Mouse (Mus musculus) layer of hippocampus, postnatal 25 days (tissue): ENCODE results near the gene Slc15a5. TPM values are rescaled to one million over a fixed set of nuclear protein-coding genes. Genes with fewer than 3 reads are reported as not detected.

Source experiments
- DNase-seq, 2 experiments: peaks; one replicate each; pipeline ENCODE4 v3.0.0; 2022; ENCODE audit warnings: mixed read lengths in 2 of 2, low spot score in 1 of 2; ENCODE audit errors: extremely low spot score in 1 of 2
- total RNA-seq, 2 experiments: library from RNA; stranded (reverse); gene quantifications; 2 replicates each; pipeline ENCODE4 v1.2.3; 2021

Slc15a5 gene
- total RNA-seq, 2 experiments from 2014 or later: 0.44 TPM; not detected in 1

DNA sequence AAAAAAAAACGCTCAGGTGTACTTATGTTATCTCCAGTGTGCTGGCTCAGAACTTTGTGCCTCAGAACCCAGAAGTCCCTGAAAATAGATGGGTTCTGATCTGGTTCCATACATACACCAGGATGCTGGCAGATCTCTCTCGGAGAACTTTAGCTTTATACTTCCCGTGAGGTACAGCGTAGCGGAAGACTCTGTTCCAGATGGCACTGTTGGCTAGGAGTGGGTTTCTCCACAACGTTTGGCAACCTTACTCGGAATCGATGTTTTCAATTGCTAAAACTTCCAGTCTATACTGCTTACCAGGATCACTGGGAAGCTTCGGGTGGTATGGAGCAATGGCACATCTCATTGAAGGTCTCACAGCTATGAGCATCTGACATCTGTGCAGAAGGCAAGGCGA lies 9.8 kb downstream of the Slc15a5 start:
- no peak for DNase-seq

DNA sequence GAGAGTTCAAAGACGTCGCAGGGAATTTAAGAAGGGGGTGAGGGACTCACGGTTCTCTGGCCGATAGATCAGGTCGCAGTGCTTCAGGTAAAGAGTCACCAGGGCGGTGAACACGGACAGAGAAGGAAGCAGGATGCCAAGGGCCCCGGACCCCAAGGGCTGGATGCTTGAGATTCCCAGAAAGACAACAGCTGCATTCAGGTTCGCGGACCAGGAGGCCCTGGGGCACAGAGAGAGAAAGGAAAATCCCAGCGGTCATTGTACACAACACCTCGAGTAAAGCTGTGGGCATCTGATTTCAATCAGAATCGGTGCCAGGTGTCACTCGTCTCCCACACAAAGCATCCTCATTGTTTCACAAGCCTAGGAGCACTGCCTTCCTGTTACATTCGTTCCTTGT lies 24.1 kb downstream of the Slc15a5 start:
- DNase-seq: no peak

DNA sequence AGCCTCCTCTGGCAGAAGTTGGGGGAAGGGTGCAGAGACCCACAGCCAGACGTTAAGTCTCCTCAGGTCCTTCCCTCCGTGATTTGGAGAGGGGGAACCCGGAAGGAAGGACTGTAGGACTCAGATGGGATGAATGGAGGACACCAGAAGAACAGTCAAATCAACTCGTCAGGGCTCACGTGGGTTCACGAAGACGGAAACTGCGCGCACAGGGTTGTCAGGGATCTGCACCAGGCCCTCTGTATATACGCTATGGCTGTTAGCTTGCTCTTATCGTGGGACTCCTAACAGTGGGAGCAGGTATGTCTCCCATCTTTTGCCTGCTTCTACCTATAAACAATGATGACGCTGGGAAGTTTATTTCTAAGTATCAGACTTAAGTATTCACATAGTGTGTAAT lies 24.8 kb downstream of the Slc15a5 start:
- no peak for DNase-seq

DNA sequence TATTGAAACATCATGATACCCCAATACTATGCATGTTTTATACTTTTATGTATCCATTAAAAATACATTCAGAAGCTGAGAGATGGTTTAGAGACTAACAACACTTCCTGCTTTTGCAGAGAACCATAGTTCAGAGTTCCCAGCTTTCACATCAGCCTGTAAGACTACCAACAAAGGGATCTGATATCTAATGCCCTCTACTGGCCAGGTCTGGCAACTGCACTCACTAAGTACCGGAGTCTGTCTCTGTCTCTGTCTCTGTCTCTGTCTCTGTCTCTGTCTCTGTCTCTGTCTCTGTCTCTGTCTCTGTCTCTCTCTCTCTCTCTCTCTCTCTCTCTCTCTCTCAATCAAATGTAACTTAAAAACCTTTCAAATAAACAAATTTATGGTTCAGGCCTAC lies 25.6 kb downstream of the Slc15a5 start:
- DNase-seq: no peak

DNA sequence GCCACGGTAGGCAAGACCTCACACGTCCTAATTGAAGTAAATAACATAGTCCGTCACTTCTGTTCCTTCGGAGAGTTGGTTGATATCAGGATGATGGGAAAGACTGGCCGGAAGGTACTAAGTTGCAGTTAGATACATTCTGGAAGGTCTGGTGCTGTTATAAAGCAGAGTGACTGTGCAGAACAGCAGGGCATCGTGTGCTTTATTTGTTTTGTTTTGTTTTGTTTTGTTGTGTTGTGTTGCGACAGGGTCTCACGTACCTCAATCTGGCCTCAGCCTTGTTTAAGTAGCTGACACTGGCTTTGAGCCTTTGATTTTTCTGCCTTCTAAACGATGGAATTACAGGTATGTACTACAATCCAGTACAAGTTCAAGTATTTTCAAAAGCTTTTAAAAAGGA lies 26.0 kb downstream of the Slc15a5 start:
- DNase-seq: no peak

DNA sequence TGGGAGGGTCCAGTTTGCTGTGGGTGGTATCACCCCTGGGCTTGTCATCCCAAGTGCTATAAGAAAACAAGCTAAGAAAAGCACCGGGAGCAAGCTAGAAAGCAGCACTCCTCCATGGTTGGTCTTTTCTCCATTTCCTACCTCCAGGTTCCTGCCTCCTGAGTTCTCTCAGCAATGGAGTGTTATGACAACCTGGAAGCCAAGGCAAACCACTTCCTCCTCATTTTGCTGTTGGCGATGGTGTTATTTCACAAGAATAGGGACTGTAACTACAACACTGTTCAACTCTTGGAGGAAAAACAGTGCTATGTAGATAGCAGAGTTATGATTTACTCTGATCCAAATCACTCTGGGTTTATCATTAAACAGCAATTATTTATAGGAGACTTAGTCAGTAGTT lies 34.4 kb downstream of the Slc15a5 start:
- no peak for DNase-seq

DNA sequence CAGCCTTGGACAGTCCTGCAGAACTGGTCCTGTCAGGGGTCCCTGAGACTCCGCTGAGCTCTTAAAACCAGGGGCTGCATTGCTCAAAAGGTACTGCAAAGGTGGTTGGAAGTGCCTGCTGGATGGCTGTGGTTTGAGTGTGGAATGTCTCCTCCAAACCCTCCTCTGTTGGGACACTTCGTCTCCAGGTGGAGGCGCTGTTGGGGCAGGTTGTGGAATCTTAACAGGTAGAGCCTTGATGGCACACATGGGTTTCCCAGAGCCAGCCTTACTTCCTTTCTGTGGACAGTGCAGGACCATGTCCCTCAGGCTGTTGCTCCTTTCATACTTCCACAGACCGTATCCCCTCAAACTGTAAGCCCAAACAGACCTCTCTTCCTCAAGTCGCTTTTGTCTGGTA lies 36.8 kb downstream of the Slc15a5 start:
- DNase-seq: no peak

DNA sequence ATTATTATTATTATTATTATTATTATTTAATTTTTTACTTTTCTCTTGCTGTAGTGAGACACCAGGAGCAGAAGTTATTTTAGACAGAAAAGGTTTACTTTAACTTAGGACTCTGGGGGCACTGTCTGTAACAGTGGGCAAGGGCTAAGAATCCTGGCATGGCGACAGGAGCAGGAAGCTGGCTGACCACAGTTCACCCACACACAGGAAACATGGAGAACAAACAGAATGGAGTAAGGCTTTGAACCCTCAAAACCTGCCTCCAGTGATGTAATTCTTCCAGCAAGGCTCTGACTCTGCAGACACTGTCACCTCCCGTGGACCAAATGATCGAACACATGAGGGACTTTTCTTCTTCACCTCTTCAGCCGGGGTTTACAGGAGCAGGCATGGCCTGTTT lies 37.9 kb downstream of the Slc15a5 start:
- DNase-seq: no peak

DNA sequence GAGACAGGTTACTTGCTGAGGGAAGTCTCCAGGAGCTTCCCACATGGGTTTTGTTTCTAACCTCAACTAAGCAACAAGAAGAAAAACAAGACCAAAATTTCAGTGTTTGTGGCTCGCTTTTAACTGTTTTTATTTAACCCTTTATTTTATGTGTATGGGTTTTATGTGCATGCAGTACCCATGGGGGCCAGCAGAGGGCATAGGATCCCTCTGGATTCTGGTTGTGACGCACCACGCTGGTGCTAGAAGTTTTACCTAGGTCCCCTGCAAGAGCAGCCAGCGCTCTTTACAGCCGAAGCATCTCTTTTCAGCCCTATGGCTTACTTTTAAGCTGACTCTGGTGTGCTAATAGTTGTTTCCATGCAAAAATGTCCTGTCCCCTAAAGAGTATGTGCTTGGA lies 42.1 kb downstream of the Slc15a5 start:
- no peak for DNase-seq

DNA sequence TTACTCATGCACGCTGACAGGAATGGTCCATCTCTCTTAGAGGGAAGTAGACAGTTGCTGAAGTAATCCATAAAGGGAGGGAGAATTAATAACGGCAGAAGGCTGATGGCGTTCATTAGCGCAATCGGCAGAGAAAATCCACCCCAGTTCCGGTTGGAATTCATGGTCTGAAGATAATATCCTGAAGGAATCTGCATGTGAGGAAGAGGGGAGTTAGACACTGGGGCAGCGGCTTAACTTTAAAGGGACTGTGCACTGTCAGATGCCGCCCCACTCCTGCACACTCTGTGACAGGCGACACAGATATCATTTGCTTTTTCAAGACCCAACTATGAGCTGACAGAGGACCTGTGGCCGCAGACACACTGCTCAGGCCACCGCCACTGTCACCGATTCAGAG lies 42.8 kb downstream of the Slc15a5 start:
- DNase-seq: no peak

DNA sequence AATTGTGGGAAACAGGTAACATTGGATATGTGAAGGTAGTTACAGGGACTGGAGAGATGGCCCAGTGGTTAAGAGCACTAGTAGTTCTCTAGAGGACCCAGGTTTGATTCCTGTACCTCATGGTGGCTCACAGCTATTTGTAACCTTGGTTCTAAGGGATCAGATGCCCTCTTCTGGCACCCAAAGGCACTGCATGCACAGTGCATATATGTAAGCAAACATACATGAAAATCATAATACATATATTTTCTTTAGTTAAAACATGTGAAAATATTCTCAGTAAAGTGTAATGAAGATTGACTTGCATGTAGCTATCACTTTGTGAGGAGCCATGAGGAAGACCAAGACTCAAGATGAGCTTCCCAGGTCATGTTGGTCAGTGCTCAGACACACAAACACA lies 62.8 kb downstream of the Slc15a5 start:
- DNase-seq: no peak

DNA sequence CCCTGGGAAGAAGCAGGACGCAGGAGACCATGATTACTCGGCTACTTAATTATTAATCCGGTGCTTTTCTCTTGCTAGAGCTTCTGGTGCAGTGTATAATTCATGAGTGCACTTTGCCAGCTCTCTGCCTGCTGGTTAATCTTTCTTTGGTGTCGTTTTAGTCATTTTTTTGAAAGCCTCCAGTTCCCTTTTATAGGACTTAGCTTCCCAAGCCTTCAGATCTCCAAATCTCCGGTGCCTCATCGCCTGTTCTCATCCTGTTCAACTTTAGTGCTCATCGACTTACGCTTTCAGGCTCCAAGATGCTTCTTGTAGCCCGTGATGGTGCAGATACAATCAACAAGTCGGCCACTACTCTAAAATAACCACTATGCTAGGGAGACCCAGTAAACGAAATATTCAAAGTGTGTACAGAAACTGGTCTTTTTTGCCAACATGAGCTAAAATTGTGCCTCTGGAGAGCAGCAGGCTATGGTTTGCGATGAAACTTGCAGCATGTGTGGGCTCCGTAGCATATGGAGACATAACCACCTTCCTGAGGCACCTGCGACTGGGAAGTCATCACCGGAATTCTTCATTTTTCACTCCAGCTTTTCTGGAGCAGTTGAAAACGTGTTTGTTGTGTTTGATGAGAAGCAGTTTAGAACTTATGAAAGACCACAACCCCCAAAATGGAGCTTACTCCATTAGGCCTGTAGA lies 64.6 kb downstream of the Slc15a5 start:
- DNase-seq: no peak

DNA sequence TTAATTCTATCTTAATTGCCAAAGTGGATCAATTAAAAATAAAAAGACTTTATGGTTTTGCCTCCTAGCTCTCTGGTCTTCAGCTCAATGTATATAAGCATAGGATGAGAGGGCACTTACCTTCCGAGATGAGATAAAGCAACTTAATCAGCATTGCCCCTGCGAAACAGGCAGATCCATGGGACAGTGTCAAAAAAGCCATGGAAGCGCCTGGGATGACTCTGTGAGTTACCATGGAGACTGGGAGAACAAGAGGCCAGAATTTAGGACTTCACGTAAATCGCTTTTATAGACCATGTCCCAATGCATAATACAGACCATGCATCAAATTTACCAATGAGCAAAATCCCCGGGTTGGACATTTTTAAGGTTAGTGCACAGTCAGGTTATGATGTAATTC lies 67.8 kb downstream of the Slc15a5 start:
- DNase-seq: no peak

DNA sequence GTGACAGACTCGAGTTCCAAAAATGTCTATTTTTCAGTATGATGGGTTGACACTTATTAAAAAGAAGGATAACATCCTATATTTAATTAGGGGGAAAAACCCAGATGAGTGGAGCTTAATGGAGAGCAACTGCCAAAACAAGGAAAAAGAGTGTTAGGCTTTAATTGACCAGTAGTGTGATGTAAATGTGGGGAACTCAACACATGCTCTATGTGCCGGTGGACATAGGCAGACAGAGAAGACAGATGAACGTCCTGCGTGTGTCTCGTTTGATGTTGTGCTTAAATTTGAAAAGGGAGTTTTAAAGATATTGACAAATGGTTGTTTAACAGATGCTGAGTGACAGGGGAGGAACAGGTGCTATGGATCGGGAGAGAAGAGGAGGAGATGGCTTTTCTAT lies 72.0 kb downstream of the Slc15a5 start:
- DNase-seq: no peak

DNA sequence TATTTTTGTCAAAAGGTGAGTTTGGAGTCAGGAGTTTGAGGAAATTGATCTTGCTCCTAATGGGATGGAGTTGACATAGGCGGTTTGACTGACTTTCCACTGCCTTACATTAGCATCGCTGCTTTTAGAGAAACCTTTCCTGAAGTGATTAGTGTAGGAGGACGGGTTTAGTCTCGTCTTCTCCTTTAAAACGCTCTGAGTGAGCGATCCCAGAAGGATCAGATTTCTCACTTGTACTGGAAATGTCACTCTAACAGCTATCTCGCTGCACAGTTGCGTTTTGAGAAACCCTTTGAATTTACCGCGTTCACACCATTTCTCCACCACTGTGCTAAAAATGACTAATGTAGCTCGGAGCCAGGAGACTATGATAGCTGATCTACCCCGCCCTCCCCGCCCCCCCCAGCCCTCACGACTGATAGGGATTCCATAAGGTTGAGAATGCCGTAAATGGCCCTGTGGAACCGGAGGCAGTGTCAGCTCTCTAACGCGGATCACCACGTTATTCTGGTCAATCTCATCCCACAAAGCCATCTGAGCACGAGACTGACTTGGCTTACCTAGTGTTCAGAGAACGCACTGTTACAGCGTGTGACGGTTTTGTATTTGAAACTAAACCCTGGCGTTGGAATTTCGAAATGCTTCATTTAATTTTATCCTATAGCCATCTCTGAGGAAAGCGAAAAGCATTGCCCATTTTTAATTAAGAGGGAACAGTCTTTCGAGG lies 73.0 kb downstream of the Slc15a5 start:
- no peak for DNase-seq

DNA sequence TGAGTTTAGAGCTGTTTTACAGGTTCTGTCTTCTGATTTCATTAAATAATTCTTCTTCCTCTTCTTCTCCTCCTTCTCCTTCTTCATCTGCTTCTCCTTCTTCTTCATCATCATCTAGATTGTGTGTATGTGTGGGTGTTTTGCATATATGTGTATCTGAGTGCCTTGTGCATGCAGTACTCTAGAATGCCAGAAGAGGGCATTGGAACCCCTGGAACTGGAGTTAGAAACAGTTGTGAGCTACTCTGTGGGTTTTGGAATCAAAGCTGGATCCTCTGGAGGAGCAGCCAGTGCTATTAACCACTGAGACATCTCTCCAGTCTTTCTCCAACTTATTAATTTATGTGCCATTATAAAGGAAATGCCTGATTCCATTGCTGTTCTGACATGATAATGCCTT lies 89.9 kb downstream of the Slc15a5 start:
- DNase-seq: no peak

DNA sequence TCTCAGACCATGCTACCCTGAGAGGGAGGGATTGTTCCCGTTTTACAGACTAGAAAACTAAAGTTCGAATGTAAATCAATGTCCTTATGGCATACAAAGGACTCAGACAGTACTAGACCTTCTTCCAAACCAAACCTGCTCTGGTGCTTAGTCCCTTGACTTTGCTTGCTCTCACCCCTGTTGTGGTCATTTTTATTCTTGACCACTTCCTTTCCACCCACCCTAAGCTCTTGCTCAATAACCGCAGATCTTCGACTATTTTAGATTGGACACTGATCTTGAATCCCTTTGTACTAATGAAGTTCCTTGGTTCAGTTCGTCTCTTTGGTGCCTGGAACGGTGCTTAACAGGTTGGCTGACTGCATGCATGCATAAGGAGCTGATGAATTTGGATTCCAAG lies 94.5 kb downstream of the Slc15a5 start:
- no peak for DNase-seq

DNA sequence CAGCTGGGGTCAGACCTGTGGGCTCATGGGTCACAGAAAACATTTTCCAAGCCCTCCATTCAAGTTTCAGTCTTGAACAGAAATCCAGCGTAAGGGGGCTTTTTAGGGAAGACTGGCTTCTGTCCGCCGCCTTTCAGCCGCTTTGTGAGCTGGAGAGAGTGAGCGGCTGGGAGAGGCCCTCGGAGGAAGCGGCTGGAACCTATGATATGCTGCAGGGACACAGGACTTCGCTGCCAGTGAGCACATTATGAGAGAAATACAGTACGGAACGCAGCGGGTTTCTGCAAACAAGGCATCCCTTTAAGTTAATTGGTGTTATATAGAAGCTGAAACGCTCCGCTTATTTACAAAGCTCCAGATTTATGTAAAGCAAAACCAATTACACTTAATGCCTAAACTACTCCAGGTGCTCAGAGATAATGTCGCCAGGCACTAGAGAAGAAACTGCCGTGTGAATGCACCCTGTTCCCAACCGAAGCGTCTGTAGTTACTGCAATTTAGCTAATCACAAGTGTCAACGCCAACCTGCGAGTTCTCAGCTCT lies 97.5 kb downstream of the Slc15a5 start:
- DNase-seq: peak in 1 of 2 experiments; percentile 5

DNA sequence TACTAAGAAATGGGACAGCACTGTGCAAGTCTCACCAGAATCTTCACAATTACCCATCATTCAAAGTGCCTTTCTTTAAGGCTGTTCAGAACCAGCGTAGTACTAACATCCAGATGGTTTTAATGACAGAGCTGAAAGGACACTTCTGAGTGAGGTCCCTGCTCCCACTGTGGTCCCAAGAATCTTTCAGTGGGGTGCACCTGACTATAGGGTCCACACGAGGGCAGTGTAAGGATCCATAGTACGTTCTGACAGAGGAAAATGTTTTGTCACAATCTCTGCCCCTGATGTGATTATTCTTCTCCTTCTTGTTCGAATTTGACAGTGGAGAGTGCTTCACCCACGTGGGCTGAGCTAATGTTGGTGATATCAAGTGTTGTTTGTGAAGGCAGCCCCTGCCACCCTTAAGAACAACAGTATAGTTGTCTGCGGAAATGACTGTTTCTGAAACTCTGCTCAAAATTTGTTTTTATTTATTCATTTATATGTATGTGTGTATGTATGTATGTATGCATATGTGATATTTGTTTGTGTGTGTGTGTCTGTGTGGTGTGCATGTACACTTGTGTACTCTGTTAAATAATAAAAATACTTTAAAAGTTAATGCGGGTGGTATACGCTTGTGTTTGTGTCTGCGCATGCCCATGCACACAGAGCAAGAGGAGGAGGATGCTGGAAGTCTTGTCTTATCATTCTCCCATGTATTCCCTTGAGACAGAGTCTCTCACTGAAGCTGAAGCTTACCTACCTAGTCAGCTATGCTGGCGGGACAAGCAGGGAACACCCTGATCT lies 98.6 kb downstream of the Slc15a5 start:
- no peak for DNase-seq

DNA sequence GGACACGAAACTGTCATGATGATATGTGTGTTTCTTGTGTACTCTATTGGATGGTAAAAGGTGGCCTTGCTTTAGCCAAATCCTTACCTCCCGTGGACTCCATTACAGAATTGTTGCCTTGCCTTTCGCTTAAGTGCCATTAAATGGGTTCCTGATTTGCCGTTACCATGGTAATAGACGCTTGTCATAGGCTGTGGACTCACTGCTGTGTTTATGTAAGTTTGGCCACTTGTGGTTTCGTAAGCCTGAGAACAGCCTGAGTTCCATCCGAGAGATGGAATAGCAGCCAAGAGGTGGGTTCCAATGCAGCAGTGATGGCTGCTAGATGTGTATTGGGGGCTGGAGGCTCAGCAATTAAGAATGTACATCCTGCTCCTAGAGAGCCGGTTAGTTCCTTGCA lies 99.3 kb downstream of the Slc15a5 start:
- DNase-seq: no peak

DNA sequence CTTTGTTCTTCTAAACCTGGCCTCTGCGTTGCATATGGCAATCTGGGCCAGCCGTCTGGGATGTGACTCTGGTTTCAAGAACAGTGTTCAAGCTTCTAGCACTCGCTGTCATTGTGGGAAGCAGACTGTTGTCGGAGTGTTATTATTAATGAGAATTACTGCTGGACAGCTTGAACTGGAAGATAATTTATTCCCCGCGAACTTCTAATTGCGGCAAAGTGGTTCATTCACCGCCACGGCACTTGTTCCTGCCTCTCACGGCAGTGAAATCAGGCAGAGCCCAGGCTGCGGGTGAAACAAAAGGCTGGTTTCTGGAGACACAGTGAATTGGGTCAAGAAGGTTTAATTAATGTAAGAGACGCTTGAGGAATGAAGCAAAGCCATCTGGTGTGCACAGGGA lies 99.9 kb downstream of the Slc15a5 start:
- peak in 1 of 2 experiments; percentile 14 for DNase-seq
